Mouse (Mus musculus): ENCODE data around the gene Pdia3.
"Not testable (repeated sequence)": the region's sequence is repeated elsewhere in the genome, so short reads cannot be mapped to it uniquely, and the experiment has no call there.

The Pdia3 gene

DNA sequence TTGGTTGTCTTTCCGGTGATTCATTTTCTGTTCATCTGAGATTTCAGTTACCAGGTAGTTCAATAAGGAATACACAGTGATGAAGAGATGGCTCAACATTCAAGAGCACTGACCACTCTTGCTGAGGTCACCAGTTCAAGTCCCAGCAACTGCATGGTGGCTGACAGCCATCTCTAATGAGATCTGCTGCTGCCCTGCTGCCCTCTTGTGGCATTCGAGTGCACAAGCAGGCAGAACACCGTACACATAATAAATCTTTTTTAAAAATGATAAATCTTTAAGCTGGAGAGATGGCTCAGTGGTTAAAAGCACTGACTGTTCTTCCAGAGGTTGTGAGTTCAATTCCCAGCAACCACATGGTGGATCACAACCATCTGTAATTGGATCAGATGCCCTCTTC lies 66.9 kb downstream of the Pdia3 start:
- DNase-seq (ENCODE audit: low spot score): no peak

- DNase-seq (ENCODE audit: low spot score): not testable (repeated sequence)
Measured at GRCm38 (mm10) chr2:121480916-121481315, 67.3 kb downstream of the Pdia3 start.

DNA sequence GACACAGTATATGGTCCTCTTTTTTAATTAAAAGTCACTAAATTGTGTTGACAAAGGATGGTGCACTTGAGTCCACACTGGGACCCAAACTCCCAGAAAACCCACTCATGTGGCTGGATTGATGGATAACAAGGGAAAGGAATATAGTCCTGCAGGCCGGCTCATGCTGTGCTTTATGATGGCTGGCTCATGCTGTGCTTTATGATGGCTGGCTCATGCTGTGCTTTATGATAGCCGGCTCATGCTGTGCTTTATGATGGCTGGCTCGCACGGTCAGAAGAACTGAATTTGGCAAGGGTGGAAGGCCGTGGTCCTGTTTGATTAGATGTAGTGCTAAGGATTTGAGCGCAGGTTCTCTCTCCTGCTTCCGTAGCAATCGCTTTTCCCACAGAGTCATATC lies 70.0 kb downstream of the Pdia3 start:
- DNase-seq (ENCODE audit: low spot score): no peak

DNA sequence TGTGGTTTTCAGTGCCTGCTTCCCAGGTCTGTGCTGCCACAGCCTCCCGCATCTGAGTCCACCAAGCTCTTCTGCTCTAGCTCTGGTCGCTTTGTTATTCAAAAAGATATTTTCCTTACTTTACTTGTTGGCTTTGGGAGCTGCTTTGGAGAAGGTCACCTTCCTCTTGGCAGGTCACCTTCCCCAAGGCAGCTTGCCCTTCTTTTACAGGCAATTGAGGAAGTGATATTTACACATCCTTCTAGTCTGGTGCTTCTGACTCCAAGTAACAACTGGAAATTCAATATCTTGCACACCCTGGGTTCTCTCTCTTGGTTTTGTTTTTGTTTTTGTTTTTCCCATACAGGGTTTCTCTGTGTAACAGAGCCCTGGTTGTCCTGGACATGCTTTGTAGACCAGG lies 70.8 kb downstream of the Pdia3 start:
- DNase-seq (ENCODE audit: low spot score): not testable (repeated sequence)
